Mouse (Mus musculus) stomach, postnatal 0 days (tissue): ENCODE measurements at regions not wholly inside any gene's neighbourhood (a gene's known extent, or its start where the extent isn't known, plus 50 kb on each side); places are given as distances from the start of the nearest gene placed in this dataset.

ENCODE experiments used
- CTCF ChIP-seq: IDR thresholded peaks from 2 replicates; pipeline ENCODE4 v1.5.1; 2016; ENCODE audit warnings: antibody characterized with exemption, low read depth, mild to moderate bottlenecking, moderate library complexity
- EP300 ChIP-seq: optimal IDR thresholded peaks from 2 replicates; pipeline ENCODE3; 2016; ENCODE audit warnings: antibody characterized with exemption

GRCm38 (mm10) chr15:41951276-41951675 lies 1817.1 kb downstream of the 9330182O14Rik start:
- peak; percentile 64 for TF ChIP-seq CTCF
- TF ChIP-seq EP300, result no peak
